Mouse (Mus musculus) kidney, adult 10 weeks (tissue): ENCODE data around the gene Ces2h. TPM values are rescaled to one million over a fixed set of nuclear protein-coding genes. Genes with fewer than 3 reads are reported as not detected.

Experiments used
- polyA plus RNA-seq: library from polyadenylated mRNA; stranded (reverse); fragments of 350-450 nt; fragmentation: Illumina TruSeq; extraction: RNeasy Lipid Tissue Mini Kit (QIAGEN cat#74804); gene quantifications from one replicate; pipeline ENCODE4 v1.2.3, GENCODE M21; 2014; ENCODE audit warnings: low read depth, low replicate concordance

The Ces2h gene
- 0.28 TPM for polyA plus RNA-seq

GRCm38 (mm10) chr8:105000586-105000985 lies at the start of gene Ces2h:
Ces2h (plus strand) TSS chr8:105000853.

GRCm38 (mm10) chr8:104961537-104961961 lies 39.1 kb upstream of the Ces2h start, which contains the start of gene Ces2g:
Ces2g (plus strand) TSS chr8:104961718.

GRCm38 (mm10) chr8:105048371-105048854 lies 47.8 kb downstream of the Ces2h start, which contains the start of gene Ces3a:
Ces3a (plus strand) TSS chr8:105048601.

Other genes starting within 250 kb of the Ces2h start
- gene Ces2b, start 169.3 kb upstream of the Ces2h start, polyA plus RNA-seq = 13.6 TPM
- gene Ces2c, start 153.8 kb upstream of the Ces2h start, polyA plus RNA-seq = 95.0 TPM
- gene Ces2e, start 74.6 kb upstream of the Ces2h start, polyA plus RNA-seq = 12.1 TPM
- gene Ces2f, start 53.5 kb upstream of the Ces2h start, polyA plus RNA-seq = 0.20 TPM
- gene Ces2g, start 39.1 kb upstream of the Ces2h start, polyA plus RNA-seq = 8.8 TPM
- gene Ces3a, start 47.7 kb downstream of the Ces2h start, polyA plus RNA-seq = not detected
- not detected for gene Ces3b, start 82.9 kb downstream of the Ces2h start, polyA plus RNA-seq
- not detected for gene Ces4a, start 130.9 kb downstream of the Ces2h start, polyA plus RNA-seq
- gene Cbfb, start 169.8 kb downstream of the Ces2h start, polyA plus RNA-seq = 50.5 TPM
- gene D230025D16Rik, start 224.3 kb downstream of the Ces2h start, polyA plus RNA-seq = 33.1 TPM